Mouse (Mus musculus) stomach, postnatal 0 days (tissue): ENCODE results near the gene 4930568D16Rik. TPM values are rescaled to one million over a fixed set of nuclear protein-coding genes. Genes with fewer than 3 reads are reported as not detected.

Source experiments
- ATAC-seq: fragments of 200-750 bp; cut with Nextera tagmentation; 2 replicates; pipeline ENCODE4 v1.8.0; 2017; ENCODE audit not compliant: low FRiP score, low TSS enrichment
- DNase-seq: peaks from one replicate; pipeline ENCODE4 v3.0.0-alpha.2; 2016; ENCODE audit warnings: low spot score
- H3K27ac ChIP-seq: fragments of 300-500 bp; sonication (generic); replicated peaks from 2 replicates; pipeline ENCODE4 v1.5.1; 2014; ENCODE audit warnings: mild to moderate bottlenecking, control low read depth
- H3K27me3 ChIP-seq: fragments of 300-500 bp; sonication (generic); 2 replicates; pipeline ENCODE4 v1.6.1; 2014; ENCODE audit warnings: low read length; ENCODE audit not compliant: control insufficient read depth, insufficient read depth
- H3K36me3 ChIP-seq: fragments of 300-500 bp; sonication (generic); 2 replicates; pipeline ENCODE4 v1.6.1; 2014; ENCODE audit warnings: low read length, mixed read lengths; ENCODE audit not compliant: control insufficient read depth, insufficient read depth
- H3K4me1 ChIP-seq: fragments of 300-500 bp; sonication (generic); replicated peaks from 2 replicates; pipeline ENCODE4 v1.6.1; 2014; ENCODE audit warnings: antibody characterized with exemption; ENCODE audit not compliant: control insufficient read depth, insufficient read depth
- H3K4me2 ChIP-seq: fragments of 300-500 bp; sonication (generic); replicated peaks from 2 replicates; pipeline ENCODE4 v1.6.1; 2014; ENCODE audit warnings: low read depth, mild to moderate bottlenecking, control low read depth, moderate library complexity
- H3K4me3 ChIP-seq: fragments of 300-500 bp; sonication (generic); 2 replicates; pipeline ENCODE4 v1.5.1; 2014; ENCODE audit warnings: low read depth, low read length, control low read depth
- H3K9ac ChIP-seq: fragments of 300-500 bp; sonication (generic); 2 replicates; pipeline ENCODE4 v1.6.1; 2014; ENCODE audit warnings: mild to moderate bottlenecking, low read length, control low read depth, mixed read lengths
- H3K9me3 ChIP-seq: fragments of 300-500 bp; sonication (generic); 2 replicates; pipeline ENCODE4 v1.6.1; 2016; ENCODE audit warnings: low read length; ENCODE audit not compliant: control insufficient read depth
- CTCF ChIP-seq: IDR thresholded peaks from 2 replicates; pipeline ENCODE4 v1.5.1; 2016; ENCODE audit warnings: antibody characterized with exemption, low read depth, mild to moderate bottlenecking, moderate library complexity
- EP300 ChIP-seq: optimal IDR thresholded peaks from 2 replicates; pipeline ENCODE3; 2016; ENCODE audit warnings: antibody characterized with exemption
- WGBS: fragments of 180-500 bp; shearing (Covaris S2); extraction: QIAGEN DNeasy Blood & Tissue Kit; methylation state at CpG from one replicate; pipeline ENCODE4 v1.1.7; 2014; 5-methylcytosine and 5-hydroxymethylcytosine counted together
- polyA plus RNA-seq: library from polyadenylated mRNA; unstranded; fragments of >200 nt; fragmentation: Nextera tagmentation; extraction: Ambion mirVana; gene quantifications from 2 replicates; pipeline ENCODE4 v1.2.1, GENCODE M21; 2015

4930568D16Rik gene
- polyA plus RNA-seq, 1 experiment from 2014 or later = not detected

GRCm38 (mm10) chr2:35333670-35334069, 33.9 kb downstream of the 4930568D16Rik start:
- Histone ChIP-seq H3K4me1 (0 out of 2 replicates have a peak, but pooled peaks cover 3% of the 10 kb centered on the region), H3K36me3 (no peaks in the 10 kb centered on the region), H3K9me3 (no peaks in the 10 kb centered on the region), H3K27me3 (no peaks in the 10 kb centered on the region), H3K4me3 (no peak overlapping the region), H3K27ac (no peak overlapping the region), H3K4me2 (no peak overlapping the region), H3K9ac (no peak overlapping the region)
- TF ChIP-seq CTCF (no peak), EP300 (no peak)
- ATAC-seq (no peak), DNase-seq (no peak)

GRCm38 (mm10) chr2:35331205-35331604, 36.3 kb downstream of the 4930568D16Rik start:
- TF ChIP-seq CTCF (no peak), EP300 (no peak)
- ATAC-seq = no peak
- Histone ChIP-seq H3K4me3 (no peak overlapping the region), H3K4me2 (no peak overlapping the region), H3K27me3 (no peaks in the 10 kb centered on the region), H3K9me3 (no peaks in the 10 kb centered on the region), H3K9ac (no peak overlapping the region), H3K4me1 (no peaks in the 10 kb centered on the region; the same call in 1 of the 2 replicates), H3K27ac (no peak overlapping the region), H3K36me3 (no peaks in the 10 kb centered on the region)
- WGBS = 62% methylated on average over 2 of the region's 2 CpGs
- no peak for DNase-seq

GRCm38 (mm10) chr2:35329061-35329460, 38.5 kb downstream of the 4930568D16Rik start:
- Histone ChIP-seq H3K27ac (no peak overlapping the region), H3K4me1 (no peaks in the 10 kb centered on the region; the same call in 1 of the 2 replicates), H3K27me3 (no peaks in the 10 kb centered on the region; the same call in 1 of the 2 replicates), H3K9ac (no peak overlapping the region), H3K36me3 (no peaks in the 10 kb centered on the region), H3K4me3 (no peak overlapping the region), H3K4me2 (no peak overlapping the region), H3K9me3 (no peaks in the 10 kb centered on the region)
- ATAC-seq (no peak), DNase-seq (no peak)
- WGBS = 86% methylated on average over 2 of the region's 2 CpGs
- TF ChIP-seq EP300 (no peak), CTCF (no peak)

- WGBS = 32% methylated on average over 11 of the region's 11 CpGs
- TF ChIP-seq CTCF = no peak
- no peak for TF ChIP-seq EP300
- DNase-seq = no peak
- ATAC-seq = no peak
- Histone ChIP-seq H3K4me1 (no peaks in the 10 kb centered on the region; the same call in 1 of the 2 replicates), H3K36me3 (peaks cover 6% of the 10 kb centered on the region; the same call in 1 of the 2 replicates), H3K9me3 (no peaks in the 10 kb centered on the region), H3K4me3 (no peak overlapping the region), H3K4me2 (no peak overlapping the region), H3K27me3 (no peaks in the 10 kb centered on the region; the same call in 1 of the 2 replicates), H3K9ac (no peak overlapping the region), H3K27ac (no peak overlapping the region)
These were observed 39.3 kb downstream of the 4930568D16Rik start for GRCm38 (mm10) chr2:35328064-35328792.

- no peak for ATAC-seq
- Histone ChIP-seq H3K4me3 (no peak overlapping the region), H3K36me3 (peaks cover 6% of the 10 kb centered on the region; the same call in 1 of the 2 replicates), H3K27ac (no peak overlapping the region), H3K9ac (no peak overlapping the region), H3K4me2 (no peak overlapping the region), H3K9me3 (no peaks in the 10 kb centered on the region), H3K27me3 (no peaks in the 10 kb centered on the region; the same call in 1 of the 2 replicates), H3K4me1 (no peaks in the 10 kb centered on the region; the same call in 1 of the 2 replicates)
- WGBS = 53% methylated on average over 10 of the region's 10 CpGs
- TF ChIP-seq CTCF (no peak), EP300 (no peak)
- DNase-seq = no peak
These were observed 39.9 kb downstream of the 4930568D16Rik start for GRCm38 (mm10) chr2:35327583-35327982.

GRCm38 (mm10) chr2:35326931-35327330, 40.6 kb downstream of the 4930568D16Rik start:
- H3K27ac ChIP-seq = no peak overlapping the region
- ATAC-seq (no peak), DNase-seq (no peak)
- H3K4me3 ChIP-seq = no peak overlapping the region
- H3K4me1 ChIP-seq = no peaks in the 10 kb centered on the region; the same call in 1 of the 2 replicates
- WGBS = 51% methylated on average over 1 of the region's 1 CpGs
- H3K9me3 ChIP-seq = no peaks in the 10 kb centered on the region
- no peak overlapping the region for H3K9ac ChIP-seq
- H3K27me3 ChIP-seq = no peaks in the 10 kb centered on the region; the same call in 1 of the 2 replicates
- TF ChIP-seq CTCF (no peak), EP300 (no peak)
- H3K4me2 ChIP-seq = no peak overlapping the region
- peaks cover 6% of the 10 kb centered on the region; the same call in 1 of the 2 replicates for H3K36me3 ChIP-seq
